Mouse (Mus musculus): ENCODE measurements around the gene Ctnna2.

GRCm38 (mm10) chr6:77473256-77473655, 506.2 kb downstream of the Ctnna2 start:
- TF ChIP-seq CTCF (IDR thresholded peaks at IDR 0.05; ENCODE audit: low read depth) (no peak), EP300 (IDR thresholded peaks at IDR 0.05; ENCODE audit: low read depth) (no peak)

Data from liver, postnatal 0 days (tissue).